Mouse (Mus musculus) brain, embryonic 14.5 days (tissue): ENCODE results near the gene Dusp1.

Experiments
- CTCF ChIP-seq: fragments of 200-500 bp; IDR thresholded peaks from 2 replicates; pipeline ENCODE4 v1.5.1; 2012; ENCODE audit warnings: inconsistent platforms, mild to moderate bottlenecking, moderate library complexity, borderline replicate concordance; ENCODE audit not compliant: insufficient read depth, insufficient read length; ENCODE audit errors: extremely low read depth
- POLR2A ChIP-seq: fragments of 200-500 bp; IDR thresholded peaks from 2 replicates; pipeline ENCODE4 v1.6.1; 2012; ENCODE audit warnings: mild to moderate bottlenecking, inconsistent platforms, borderline replicate concordance; ENCODE audit not compliant: poor library complexity, insufficient read depth, insufficient read length, severe bottlenecking; ENCODE audit errors: extremely low read depth

GRCm38 (mm10) chr17:26570651-26571118 lies 8.8 kb upstream of the Dusp1 start:
- TF ChIP-seq CTCF = no peak
- TF ChIP-seq POLR2A = no peak
